Mouse (Mus musculus) erythroblast, adult 5-6 weeks (primary cell): ENCODE results near the gene Stim1. TPM values are rescaled to one million over a fixed set of nuclear protein-coding genes. Genes with fewer than 3 reads are reported as not detected.
"Not testable (repeated sequence)": the region's sequence is repeated elsewhere in the genome, so short reads cannot be mapped to it uniquely, and the experiment has no call there.

Source experiments
- ATAC-seq: replicated peaks from 2 replicates; pipeline ENCODE4 v1.8.0; 2016; ENCODE audit warnings: moderate number of reproducible peaks, mild to moderate bottlenecking, moderate TSS enrichment, inconsistent platforms; ENCODE audit not compliant: poor library complexity, low FRiP score, severe bottlenecking
- total RNA-seq, 2 experiments: library from RNA; stranded (forward) in 1 of 2; stranded (reverse) in 1 of 2; fragments of 150-400 nt in 1 of 2; fragments of 200-764, 138-1000 nt in 1 of 2; gene quantifications; 2 replicates each; pipeline versions ENCODE4 v1.2.3 to v1.2.4; 2015 to 2017; ENCODE audit warnings: low replicate concordance in 2 of 2

The Stim1 gene
- total RNA-seq, 2 experiments from 2014 or later, result 18.1 to 29.2 TPM

GRCm38 (mm10) chr7:102248691-102249404 lies 18.8 kb upstream of the Stim1 start:
- peak; percentile 19 for ATAC-seq

- ATAC-seq, result peak; percentile 5; the same call in 1 of the 2 replicates
Observed at GRCm38 (mm10) chr7:102249531-102249895, 18.1 kb upstream of the Stim1 start.

GRCm38 (mm10) chr7:102249896-102250630 lies 17.5 kb upstream of the Stim1 start:
- peak; percentile 51 for ATAC-seq

GRCm38 (mm10) chr7:102250631-102251214 lies 16.9 kb upstream of the Stim1 start:
- ATAC-seq, result peak; percentile 73

GRCm38 (mm10) chr7:102253631-102254030 lies 14.0 kb upstream of the Stim1 start:
- ATAC-seq, result no peak

- no peak for ATAC-seq
Observed at GRCm38 (mm10) chr7:102255954-102256353, 11.7 kb upstream of the Stim1 start, which contains the start of gene Rhog. Rhog (minus strand) TSS chr7:102256054.

GRCm38 (mm10) chr7:102256636-102257035 lies 11.0 kb upstream of the Stim1 start:
- no peak for ATAC-seq

- ATAC-seq, result peak; percentile 80
Observed at GRCm38 (mm10) chr7:102258189-102258588, 9.4 kb upstream of the Stim1 start.

GRCm38 (mm10) chr7:102258753-102259152 lies 8.9 kb upstream of the Stim1 start:
- ATAC-seq, result no peak

GRCm38 (mm10) chr7:102259716-102260479 lies 7.7 kb upstream of the Stim1 start:
- no peak for ATAC-seq

GRCm38 (mm10) chr7:102260518-102260917 lies 7.1 kb upstream of the Stim1 start:
- ATAC-seq, result no peak

GRCm38 (mm10) chr7:102263020-102263419 lies 4.6 kb upstream of the Stim1 start:
- ATAC-seq, result no peak

GRCm38 (mm10) chr7:102266021-102266400 lies 1.6 kb upstream of the Stim1 start:
- not testable (repeated sequence) for ATAC-seq

- peak; percentile 40 for ATAC-seq
Observed at GRCm38 (mm10) chr7:102266401-102267042, 1.1 kb upstream of the Stim1 start.

GRCm38 (mm10) chr7:102267113-102267579 lies 460 bp upstream of the Stim1 start:
- ATAC-seq, result peak; percentile 88

- peak; percentile 17 for ATAC-seq
Observed at GRCm38 (mm10) chr7:102268395-102268748, 766 bp downstream of the Stim1 start.

- no peak for ATAC-seq
Observed at GRCm38 (mm10) chr7:102272422-102272948, 4.9 kb downstream of the Stim1 start.

GRCm38 (mm10) chr7:102281403-102281802 lies 13.8 kb downstream of the Stim1 start:
- ATAC-seq, result no peak

- no peak for ATAC-seq
Observed at GRCm38 (mm10) chr7:102282261-102282660, 14.7 kb downstream of the Stim1 start.
